Mouse (Mus musculus): Measurements from ENCODE around the gene Mfsd2b. TPM values are rescaled to one million over a fixed set of nuclear protein-coding genes. Genes with fewer than 3 reads are reported as not detected.

The Mfsd2b gene
- polyA plus RNA-seq, 1 experiment = 2.2 TPM

- no peak for TF ChIP-seq CTCF (IDR thresholded peaks at IDR 0.05; ENCODE audit: low read depth, low read length)
These were observed 14.8 kb downstream of the Mfsd2b start for GRCm38 (mm10) chr12:4859241-4859914.

GRCm38 (mm10) chr12:4856834-4857233 is 17.3 kb downstream of the Mfsd2b start:
- H3K27me3 ChIP-seq (ENCODE audit: control insufficient read depth, insufficient read depth, low read length, poor library complexity, severe bottlenecking) = no peaks in the 10 kb centered on the region
- H3K4me1 ChIP-seq (ENCODE audit: control insufficient read depth, insufficient read depth, low read length) = no peaks in the 10 kb centered on the region
- TF ChIP-seq POLR2A (IDR thresholded peaks at IDR 0.05; ENCODE audit: insufficient read depth, low read length) = no peak
- no peak overlapping the region for H3K4me3 ChIP-seq (ENCODE audit: low read depth, low read length)
- H3K27ac ChIP-seq (ENCODE audit: insufficient read depth, low read length) = no peak overlapping the region
- no peak overlapping the region for H3K9ac ChIP-seq (ENCODE audit: low read depth, poor library complexity, severe bottlenecking)
- H3K36me3 ChIP-seq (ENCODE audit: control insufficient read depth, insufficient read depth, low read length, poor library complexity, severe bottlenecking) = peaks cover 7% of the 10 kb centered on the region
- H3K9me3 ChIP-seq (replicated peaks; ENCODE audit: control insufficient read depth, insufficient read depth, low read length, poor library complexity, severe bottlenecking) = no peaks in the 10 kb centered on the region

More at GRCm38 (mm10) chr12:4859241-4859914, 14.8 kb downstream of the Mfsd2b start:
- no peak overlapping the region for H3K27ac ChIP-seq (ENCODE audit: insufficient read depth, low read length)
- H3K4me3 ChIP-seq (ENCODE audit: low read depth, low read length) = no peak overlapping the region
- peaks cover 6% of the 10 kb centered on the region for H3K36me3 ChIP-seq (ENCODE audit: control insufficient read depth, insufficient read depth, low read length, poor library complexity, severe bottlenecking)
- no peaks in the 10 kb centered on the region for H3K9me3 ChIP-seq (replicated peaks; ENCODE audit: control insufficient read depth, insufficient read depth, low read length, poor library complexity, severe bottlenecking)
- no peaks in the 10 kb centered on the region for H3K4me1 ChIP-seq (ENCODE audit: control insufficient read depth, insufficient read depth, low read length)
- H3K9ac ChIP-seq (ENCODE audit: low read depth, poor library complexity, severe bottlenecking) = no peak overlapping the region
- no peaks in the 10 kb centered on the region for H3K27me3 ChIP-seq (ENCODE audit: control insufficient read depth, insufficient read depth, low read length, poor library complexity, severe bottlenecking)

GRCm38 (mm10) chr12:4856160-4856559 is 18.0 kb downstream of the Mfsd2b start:
- peaks cover 12% of the 10 kb centered on the region for H3K36me3 ChIP-seq (ENCODE audit: control insufficient read depth, insufficient read depth, low read length, poor library complexity, severe bottlenecking)
- no peak overlapping the region for H3K4me3 ChIP-seq (ENCODE audit: low read depth, low read length)

GRCm38 (mm10) chr12:4843741-4844140 is 30.4 kb downstream of the Mfsd2b start:
- Histone ChIP-seq H3K9ac (ENCODE audit: low read depth, poor library complexity, severe bottlenecking) (peak overlapping the region; percentile 67), H3K27me3 (ENCODE audit: control insufficient read depth, insufficient read depth, low read length, poor library complexity, severe bottlenecking) (no peaks in the 10 kb centered on the region), H3K9me3 (replicated peaks; ENCODE audit: control insufficient read depth, insufficient read depth, low read length, poor library complexity, severe bottlenecking) (no peaks in the 10 kb centered on the region), H3K4me3 (ENCODE audit: low read depth, low read length) (peak overlapping the region; percentile 98), H3K36me3 (ENCODE audit: control insufficient read depth, insufficient read depth, low read length, poor library complexity, severe bottlenecking) (peaks cover 3% of the 10 kb centered on the region), H3K27ac (ENCODE audit: insufficient read depth, low read length) (no peak overlapping the region), H3K4me1 (ENCODE audit: control insufficient read depth, insufficient read depth, low read length) (peaks cover under 1% of the 10 kb centered on the region)
- TF ChIP-seq EP300 (IDR thresholded peaks at IDR 0.05; ENCODE audit: insufficient read depth, low read depth, low read length) (no peak), CTCF (IDR thresholded peaks at IDR 0.05; ENCODE audit: low read depth, low read length) (no peak), POLR2A (IDR thresholded peaks at IDR 0.05; ENCODE audit: insufficient read depth, low read length) (no peak)

More at GRCm38 (mm10) chr12:4856160-4856559, 18.0 kb downstream of the Mfsd2b start:
- no peak overlapping the region for H3K9ac ChIP-seq (ENCODE audit: low read depth, poor library complexity, severe bottlenecking)
- no peaks in the 10 kb centered on the region for H3K4me1 ChIP-seq (ENCODE audit: control insufficient read depth, insufficient read depth, low read length)
- H3K9me3 ChIP-seq (replicated peaks; ENCODE audit: control insufficient read depth, insufficient read depth, low read length, poor library complexity, severe bottlenecking) = no peaks in the 10 kb centered on the region
- H3K27ac ChIP-seq (ENCODE audit: insufficient read depth, low read length) = no peak overlapping the region
- no peaks in the 10 kb centered on the region for H3K27me3 ChIP-seq (ENCODE audit: control insufficient read depth, insufficient read depth, low read length, poor library complexity, severe bottlenecking)
- TF ChIP-seq EP300 (IDR thresholded peaks at IDR 0.05; ENCODE audit: insufficient read depth, low read depth, low read length) (no peak), POLR2A (IDR thresholded peaks at IDR 0.05; ENCODE audit: insufficient read depth, low read length) (no peak), CTCF (IDR thresholded peaks at IDR 0.05; ENCODE audit: low read depth, low read length) (peak; percentile 10)

GRCm38 (mm10) chr12:4842890-4843597 is 31.1 kb downstream of the Mfsd2b start, which contains the start of gene Wdcp:
TSS of gene Wdcp (plus strand) at chr12:4843303.
- H3K9me3 ChIP-seq (replicated peaks; ENCODE audit: control insufficient read depth, insufficient read depth, low read length, poor library complexity, severe bottlenecking) = no peaks in the 10 kb centered on the region
- TF ChIP-seq EP300 (IDR thresholded peaks at IDR 0.05; ENCODE audit: insufficient read depth, low read depth, low read length) = no peak
- TF ChIP-seq POLR2A (IDR thresholded peaks at IDR 0.05; ENCODE audit: insufficient read depth, low read length) = peak; percentile 62
- peak within 1 kb of the TSS; percentile 67 for H3K9ac ChIP-seq (ENCODE audit: low read depth, poor library complexity, severe bottlenecking)
- no peaks in the 10 kb centered on the region for H3K4me1 ChIP-seq (ENCODE audit: control insufficient read depth, insufficient read depth, low read length)
- no peak within 1 kb of the TSS for H3K27ac ChIP-seq (ENCODE audit: insufficient read depth, low read length)
- H3K27me3 ChIP-seq (ENCODE audit: control insufficient read depth, insufficient read depth, low read length, poor library complexity, severe bottlenecking) = no peaks in the 10 kb centered on the region
- H3K4me3 ChIP-seq (ENCODE audit: low read depth, low read length) = peak within 1 kb of the TSS; percentile 98
- H3K36me3 ChIP-seq (ENCODE audit: control insufficient read depth, insufficient read depth, low read length, poor library complexity, severe bottlenecking) = no peaks in the 10 kb centered on the region

GRCm38 (mm10) chr12:4842456-4842855 is 31.7 kb downstream of the Mfsd2b start:
- Histone ChIP-seq H3K4me3 (ENCODE audit: low read depth, low read length) (no peak overlapping the region), H3K9me3 (replicated peaks; ENCODE audit: control insufficient read depth, insufficient read depth, low read length, poor library complexity, severe bottlenecking) (no peaks in the 10 kb centered on the region)

More at GRCm38 (mm10) chr12:4842456-4842855, 31.7 kb downstream of the Mfsd2b start:
- H3K36me3 ChIP-seq (ENCODE audit: control insufficient read depth, insufficient read depth, low read length, poor library complexity, severe bottlenecking) = no peaks in the 10 kb centered on the region
- H3K9ac ChIP-seq (ENCODE audit: low read depth, poor library complexity, severe bottlenecking) = 0 out of 2 replicates have a peak overlapping the region, but pooled peaks have one; percentile 66
- no peak overlapping the region for H3K27ac ChIP-seq (ENCODE audit: insufficient read depth, low read length)
- no peak for TF ChIP-seq CTCF (IDR thresholded peaks at IDR 0.05; ENCODE audit: low read depth, low read length)
- TF ChIP-seq POLR2A (IDR thresholded peaks at IDR 0.05; ENCODE audit: insufficient read depth, low read length) = no peak
- TF ChIP-seq EP300 (IDR thresholded peaks at IDR 0.05; ENCODE audit: insufficient read depth, low read depth, low read length) = no peak
- H3K27me3 ChIP-seq (ENCODE audit: control insufficient read depth, insufficient read depth, low read length, poor library complexity, severe bottlenecking) = no peaks in the 10 kb centered on the region
- no peaks in the 10 kb centered on the region for H3K4me1 ChIP-seq (ENCODE audit: control insufficient read depth, insufficient read depth, low read length)

Data from ES-Bruce4 (cell line).